Mouse (Mus musculus): ENCODE data around the gene Uso1.

Uso1 gene

GRCm38 (mm10) chr5:92220287-92220902, 82.7 kb downstream of the Uso1 start:
- in situ Hi-C loops (cut with MboI; ENCODE audit: unreplicated experiment in 2 of 2) = no loop called here

- in situ Hi-C loops (cut with MboI; ENCODE audit: unreplicated experiment in 2 of 2) = loop anchor here in 1 of 2 experiments (25.0 kb wide), 1 partner anchor 765 kb away; no protein-coding TSS in a partner anchor
Measured at GRCm38 (mm10) chr5:92227782-92228181, 90.0 kb downstream of the Uso1 start.

GRCm38 (mm10) chr5:92228776-92229175, 91.0 kb downstream of the Uso1 start:
- in situ Hi-C loops (cut with MboI; ENCODE audit: unreplicated experiment in 2 of 2) = loop anchor here in 1 of 2 experiments (25.0 kb wide), 1 partner anchor 766 kb away; no protein-coding TSS in a partner anchor

- in situ Hi-C loops (cut with MboI; ENCODE audit: unreplicated experiment in 2 of 2) = loop anchor here in 1 of 2 experiments (25.0 kb wide), 1 partner anchor 767 kb away; no protein-coding TSS in a partner anchor
Measured at GRCm38 (mm10) chr5:92229514-92229913, 91.8 kb downstream of the Uso1 start.

GRCm38 (mm10) chr5:92230306-92230705, 92.6 kb downstream of the Uso1 start:
- in situ Hi-C loops (cut with MboI; ENCODE audit: unreplicated experiment in 2 of 2) = loop anchor here in 1 of 2 experiments (10.0 to 25.0 kb wide), 2 partner anchors 768 to 1286 kb away; no protein-coding TSS in a partner anchor

GRCm38 (mm10) chr5:92231836-92232235, 94.1 kb downstream of the Uso1 start:
- in situ Hi-C loops (cut with MboI; ENCODE audit: unreplicated experiment in 2 of 2) = loop anchor here in 1 of 2 experiments (10.0 to 25.0 kb wide), 2 partner anchors 770 to 1287 kb away; no protein-coding TSS in a partner anchor

GRCm38 (mm10) chr5:92233366-92233765, 95.6 kb downstream of the Uso1 start:
- in situ Hi-C loops (cut with MboI; ENCODE audit: unreplicated experiment in 2 of 2) = loop anchor here in 1 of 2 experiments (10.0 to 25.0 kb wide), 2 partner anchors 771 to 1289 kb away; no protein-coding TSS in a partner anchor

GRCm38 (mm10) chr5:92234939-92235557, 97.3 kb downstream of the Uso1 start:
- in situ Hi-C loops (cut with MboI; ENCODE audit: unreplicated experiment in 2 of 2) = loop anchor here in 1 of 2 experiments (10.0 to 25.0 kb wide), 2 partner anchors 773 to 1290 kb away; no protein-coding TSS in a partner anchor

- in situ Hi-C loops (cut with MboI; ENCODE audit: unreplicated experiment in 2 of 2) = loop anchor here in 1 of 2 experiments (10.0 to 25.0 kb wide), 2 partner anchors 777 to 1295 kb away; no protein-coding TSS in a partner anchor
Measured at GRCm38 (mm10) chr5:92239333-92240232, 101.8 kb downstream of the Uso1 start.

- in situ Hi-C loops (cut with MboI; ENCODE audit: unreplicated experiment in 2 of 2) = loop anchor here in 1 of 2 experiments (25.0 kb wide), 1 partner anchor 778 kb away; no protein-coding TSS in a partner anchor
Measured at GRCm38 (mm10) chr5:92240769-92241168, 103.0 kb downstream of the Uso1 start.

- in situ Hi-C loops (cut with MboI; ENCODE audit: unreplicated experiment in 2 of 2) = loop anchor here in 1 of 2 experiments (25.0 kb wide), 1 partner anchor 783 kb away; no protein-coding TSS in a partner anchor
Measured at GRCm38 (mm10) chr5:92244900-92245299, 107.2 kb downstream of the Uso1 start.

GRCm38 (mm10) chr5:92245483-92245882, 107.7 kb downstream of the Uso1 start:
- in situ Hi-C loops (cut with MboI; ENCODE audit: unreplicated experiment in 2 of 2) = loop anchor here in 1 of 2 experiments (25.0 kb wide), 1 partner anchor 783 kb away; no protein-coding TSS in a partner anchor

- in situ Hi-C loops (cut with MboI; ENCODE audit: unreplicated experiment in 2 of 2) = loop anchor here in 1 of 2 experiments (25.0 kb wide), 1 partner anchor 786 kb away; no protein-coding TSS in a partner anchor
Measured at GRCm38 (mm10) chr5:92248614-92249013, 110.9 kb downstream of the Uso1 start.

GRCm38 (mm10) chr5:92252031-92252430, 114.3 kb downstream of the Uso1 start:
- in situ Hi-C loops (cut with MboI; ENCODE audit: unreplicated experiment in 2 of 2) = no loop called here

Data from v-Abl transformed pro-B cells (cell line).